Mouse (Mus musculus): Measurements from ENCODE around the gene Thrb. TPM values are rescaled to one million over a fixed set of nuclear protein-coding genes. Genes with fewer than 3 reads are reported as not detected.

The Thrb gene
- total and polyA plus RNA-seq, 3 experiments = 7.7 to 28.1 (median 27.5) TPM

DNA sequence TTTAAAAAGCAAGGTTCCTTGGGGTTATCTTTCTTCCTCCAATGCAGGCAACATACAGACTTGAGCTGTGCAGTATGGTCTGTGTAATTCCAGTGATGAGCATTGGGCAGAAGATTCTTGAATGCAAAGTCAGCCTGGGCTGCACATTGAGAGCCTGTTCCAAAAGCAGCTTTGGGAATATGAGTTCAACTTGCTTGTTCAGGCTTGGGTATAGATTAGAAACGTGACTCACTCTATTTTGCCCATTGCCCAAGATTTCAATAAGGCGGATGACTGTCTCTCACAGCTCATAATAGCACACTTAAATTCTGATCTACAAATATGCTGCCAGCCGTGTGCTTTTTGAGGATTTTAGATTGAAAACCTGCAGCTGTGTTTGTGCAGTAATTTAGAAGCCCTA, 18.3 kb upstream of the Thrb start:
- no peak overlapping the region for H3K9ac ChIP-seq (ENCODE audit: low read depth, low read length)
- no peak overlapping the region for H3K27ac ChIP-seq
- DNase-seq = no peak
- no peaks in the 10 kb centered on the region for H3K4me1 ChIP-seq (ENCODE audit: control insufficient read depth, insufficient read depth, low read length)
- no peaks in the 10 kb centered on the region for H3K79me2 ChIP-seq (replicated peaks; ENCODE audit: control insufficient read depth, insufficient read depth, low read length)
- H3K27me3 ChIP-seq (ENCODE audit: control insufficient read depth, insufficient read depth, low read length) = no peaks in the 10 kb centered on the region
- TF ChIP-seq EP300 (IDR thresholded peaks at IDR 0.05; ENCODE audit: insufficient read depth, low read depth, low read length) (no peak), POLR2A (IDR thresholded peaks at IDR 0.05; ENCODE audit: insufficient read depth, low read depth, low read length) (no peak), CTCF (IDR thresholded peaks at IDR 0.05) (no peak)
- intact Hi-C loops (cut with DNase I) = no loop called here
- H3K4me3 ChIP-seq = no peak overlapping the region
- WGBS = 56% methylated on average over 3 of the region's 3 CpGs
- H3K36me3 ChIP-seq (ENCODE audit: control insufficient read depth, insufficient read depth, low read length) = no peaks in the 10 kb centered on the region

DNA sequence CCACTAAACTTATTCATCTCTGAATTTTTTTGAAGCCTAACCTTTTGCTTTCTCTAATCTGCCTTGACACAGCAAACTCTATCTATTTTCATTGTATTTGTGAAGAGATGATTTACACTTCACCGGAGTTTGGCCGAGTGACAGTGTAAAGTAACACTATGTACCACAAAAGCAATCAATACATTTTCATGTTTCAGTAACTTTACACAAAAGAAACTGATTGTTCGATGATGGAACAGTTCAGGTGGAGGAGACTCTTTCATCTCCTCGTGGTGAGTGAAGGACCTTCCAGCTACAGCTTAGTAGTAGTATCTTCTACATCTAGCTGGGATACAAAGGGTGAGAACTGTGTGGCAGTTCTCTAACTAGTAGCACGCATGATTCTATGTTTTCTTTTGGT, 5.0 kb upstream of the Thrb start:
- Histone ChIP-seq H3K79me2 (replicated peaks; ENCODE audit: control insufficient read depth, insufficient read depth, low read length) (no peaks in the 10 kb centered on the region), H3K36me3 (ENCODE audit: control insufficient read depth, insufficient read depth, low read length) (no peaks in the 10 kb centered on the region; the same call in 1 of the 2 replicates), H3K9ac (ENCODE audit: low read depth, low read length) (no peak overlapping the region), H3K27ac (no peak overlapping the region), H3K27me3 (ENCODE audit: control insufficient read depth, insufficient read depth, low read length) (no peaks in the 10 kb centered on the region), H3K4me3 (no peak overlapping the region), H3K4me1 (ENCODE audit: control insufficient read depth, insufficient read depth, low read length) (no peaks in the 10 kb centered on the region)
- DNase-seq = no peak
- intact Hi-C loops (cut with DNase I) = loop anchor here (5.0 to 10.0 kb wide), 2 partner anchors 248 to 510 kb away; no protein-coding TSS in a partner anchor
- WGBS = 84% methylated on average over 5 of the region's 5 CpGs
- no peak for TF ChIP-seq CTCF (IDR thresholded peaks at IDR 0.05)
- TF ChIP-seq POLR2A (IDR thresholded peaks at IDR 0.05; ENCODE audit: insufficient read depth, low read depth, low read length) = no peak
- no peak for TF ChIP-seq EP300 (IDR thresholded peaks at IDR 0.05; ENCODE audit: insufficient read depth, low read depth, low read length)

DNA sequence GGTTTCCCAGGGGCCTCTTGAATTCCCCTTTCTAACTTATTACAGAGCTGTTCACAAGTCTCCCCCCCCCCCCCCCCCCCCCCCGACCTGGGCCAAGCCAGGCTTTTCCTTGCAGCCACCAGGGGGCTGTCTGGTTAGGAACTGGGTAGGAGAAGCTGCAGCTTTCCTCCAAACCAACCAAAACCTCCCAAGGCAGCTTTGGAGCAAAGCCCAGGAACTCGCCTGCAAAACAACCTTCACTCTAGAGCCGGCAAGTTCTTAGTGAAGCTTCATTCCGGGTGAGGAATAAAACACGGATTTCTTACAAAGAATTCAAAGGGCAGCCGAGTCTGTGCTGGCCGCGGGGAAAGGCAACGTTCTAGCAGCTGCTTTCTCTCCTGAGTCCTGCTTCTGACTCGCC, 1.0 kb upstream of the Thrb start:
- no peaks in the 10 kb centered on the region for H3K4me1 ChIP-seq (ENCODE audit: control insufficient read depth, insufficient read depth, low read length)
- TF ChIP-seq EP300 (IDR thresholded peaks at IDR 0.05; ENCODE audit: insufficient read depth, low read depth, low read length) (no peak), POLR2A (IDR thresholded peaks at IDR 0.05; ENCODE audit: insufficient read depth, low read depth, low read length) (0 out of 2 replicates have a peak, but pooled peaks have one; percentile 32), CTCF (IDR thresholded peaks at IDR 0.05) (peak; percentile 68)
- peak; percentile 77 to 87 for DNase-seq
- H3K36me3 ChIP-seq (ENCODE audit: control insufficient read depth, insufficient read depth, low read length) = peaks cover 4% of the 10 kb centered on the region
- WGBS = under 1% methylated on average over 10 of the region's 10 CpGs
- no peaks in the 10 kb centered on the region; the same call in 1 of the 2 replicates for H3K27me3 ChIP-seq (ENCODE audit: control insufficient read depth, insufficient read depth, low read length)
- H3K27ac ChIP-seq = peak overlapping the region; percentile 91
- H3K4me3 ChIP-seq = peak overlapping the region; percentile 82
- peak overlapping the region; percentile 53 for H3K9ac ChIP-seq (ENCODE audit: low read depth, low read length)
- H3K79me2 ChIP-seq (replicated peaks; ENCODE audit: control insufficient read depth, insufficient read depth, low read length) = no peaks in the 10 kb centered on the region
- intact Hi-C loops (cut with DNase I) = loop anchor here (2.0 to 10.0 kb wide), 3 partner anchors 252 to 506 kb away; no protein-coding TSS in a partner anchor

DNA sequence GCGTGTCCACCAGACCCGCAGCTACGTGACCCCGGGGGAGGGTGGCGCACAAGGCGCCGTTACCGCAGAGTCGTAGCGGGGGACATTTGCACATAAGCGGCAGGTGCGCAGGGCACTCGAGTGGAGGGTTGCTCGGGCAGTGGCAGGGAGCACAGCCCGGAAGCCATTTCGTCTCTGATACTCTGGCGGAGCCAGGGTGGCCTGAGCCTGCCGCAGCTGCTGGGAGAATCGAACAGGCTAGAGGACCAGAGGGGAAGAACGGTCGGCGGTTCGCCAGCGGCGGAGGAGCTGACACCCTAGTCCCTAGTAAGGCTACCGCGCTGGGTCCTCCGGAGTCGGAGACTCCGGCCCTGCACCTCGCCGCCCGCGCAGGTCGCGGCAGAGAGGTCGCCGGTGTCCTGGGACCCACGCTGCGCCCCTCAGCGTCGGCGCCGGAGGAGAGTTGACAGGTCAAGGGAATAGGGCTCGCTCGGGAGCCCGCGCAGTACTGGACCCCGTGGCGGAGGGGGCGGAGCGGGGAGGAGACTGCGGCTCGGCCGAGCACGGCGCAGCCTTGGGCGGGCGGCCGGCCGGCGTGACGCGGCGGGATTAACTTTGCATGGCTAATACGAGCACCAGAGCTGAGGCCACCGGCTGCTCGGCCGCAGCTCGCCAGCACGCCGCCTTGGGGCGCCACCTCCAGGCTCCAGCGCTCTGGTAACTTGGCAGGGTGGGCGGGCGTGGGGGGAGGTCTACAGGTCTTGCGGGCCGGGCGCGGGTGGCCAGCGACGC, 453 bp downstream of the Thrb start:
- intact Hi-C loops (cut with DNase I) = loop anchor here (2.0 kb wide), 1 partner anchor 82 kb away; no protein-coding TSS in a partner anchor
- Histone ChIP-seq H3K79me2 (replicated peaks; ENCODE audit: control insufficient read depth, insufficient read depth, low read length) (no peaks in the 10 kb centered on the region; the same call in 1 of the 2 replicates), H3K27ac (peak overlapping the region; percentile 91), H3K36me3 (ENCODE audit: control insufficient read depth, insufficient read depth, low read length) (peaks cover 4% of the 10 kb centered on the region), H3K4me3 (peak overlapping the region; percentile 82), H3K9ac (ENCODE audit: low read depth, low read length) (peak overlapping the region; percentile 77), H3K4me1 (ENCODE audit: control insufficient read depth, insufficient read depth, low read length) (no peaks in the 10 kb centered on the region), H3K27me3 (ENCODE audit: control insufficient read depth, insufficient read depth, low read length) (no peaks in the 10 kb centered on the region; the same call in 1 of the 2 replicates)
- TF ChIP-seq EP300 (IDR thresholded peaks at IDR 0.05; ENCODE audit: insufficient read depth, low read depth, low read length) (no peak), CTCF (IDR thresholded peaks at IDR 0.05) (peak; percentile 64), POLR2A (IDR thresholded peaks at IDR 0.05; ENCODE audit: insufficient read depth, low read depth, low read length) (peak; percentile 38; the same call in 1 of the 2 replicates)
- peak; percentile 88 to 91 for DNase-seq
- under 1% methylated on average over 82 of the region's 82 CpGs for WGBS

DNA sequence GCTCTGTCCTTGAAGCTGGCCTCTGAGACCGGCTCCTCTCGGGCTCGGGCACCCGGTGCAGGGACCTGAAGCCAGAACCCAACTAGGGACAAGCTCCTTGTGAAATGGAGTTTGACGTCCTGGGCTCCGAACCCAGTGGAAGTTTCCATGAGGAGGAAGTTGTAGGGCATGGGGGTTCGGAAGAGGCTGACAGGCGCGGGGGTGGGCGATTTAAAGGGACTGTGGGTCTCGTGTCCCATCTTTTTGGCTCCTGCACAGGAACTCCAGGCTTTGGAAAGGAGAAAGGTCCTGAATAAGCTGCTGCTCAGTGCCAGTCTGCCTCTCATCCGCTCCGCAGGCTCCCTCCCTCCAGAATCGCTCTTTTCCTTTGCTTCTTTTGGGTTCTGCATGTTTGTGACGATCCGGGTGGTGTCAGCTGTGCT, 1.1 kb downstream of the Thrb start:
- Histone ChIP-seq H3K27ac (peak overlapping the region; percentile 91), H3K9ac (ENCODE audit: low read depth, low read length) (peak overlapping the region; percentile 77), H3K36me3 (ENCODE audit: control insufficient read depth, insufficient read depth, low read length) (peaks cover 4% of the 10 kb centered on the region), H3K27me3 (ENCODE audit: control insufficient read depth, insufficient read depth, low read length) (no peaks in the 10 kb centered on the region; the same call in 1 of the 2 replicates), H3K79me2 (replicated peaks; ENCODE audit: control insufficient read depth, insufficient read depth, low read length) (no peaks in the 10 kb centered on the region; the same call in 1 of the 2 replicates), H3K4me3 (peak overlapping the region; percentile 82), H3K4me1 (ENCODE audit: control insufficient read depth, insufficient read depth, low read length) (no peaks in the 10 kb centered on the region)
- intact Hi-C loops (cut with DNase I) = loop anchor here (2.0 kb wide), 1 partner anchor 82 kb away; no protein-coding TSS in a partner anchor
- under 1% methylated on average over 16 of the region's 16 CpGs for WGBS
- DNase-seq = no peak
- TF ChIP-seq POLR2A (IDR thresholded peaks at IDR 0.05; ENCODE audit: insufficient read depth, low read depth, low read length) (no peak), CTCF (IDR thresholded peaks at IDR 0.05) (no peak; the same call in 1 of the 2 replicates), EP300 (IDR thresholded peaks at IDR 0.05; ENCODE audit: insufficient read depth, low read depth, low read length) (no peak)
